Mouse (Mus musculus) heart, embryonic 15.5 days (tissue): Measurements from ENCODE around the gene Msi2. TPM values are rescaled to one million over a fixed set of nuclear protein-coding genes. Genes with fewer than 3 reads are reported as not detected.

ENCODE experiments used
- ATAC-seq: fragments of 200-750 bp; cut with Nextera tagmentation; replicated peaks from 2 replicates; pipeline ENCODE4 v1.8.0; 2017; ENCODE audit warnings: low read depth, moderate TSS enrichment; ENCODE audit not compliant: insufficient number of reproducible peaks, insufficient read depth, low FRiP score
- H3K27ac ChIP-seq: fragments of 300-500 bp; sonication (generic); 2 replicates; pipeline ENCODE4 v1.5.1; 2015; ENCODE audit warnings: mild to moderate bottlenecking, inconsistent platforms
- H3K27me3 ChIP-seq: fragments of 300-500 bp; sonication (generic); 2 replicates; pipeline ENCODE4 v1.6.1; 2015; ENCODE audit warnings: inconsistent platforms
- H3K36me3 ChIP-seq: fragments of 300-500 bp; sonication (generic); 2 replicates; pipeline ENCODE4 v1.6.1; 2015; ENCODE audit warnings: mild to moderate bottlenecking, inconsistent platforms
- H3K4me1 ChIP-seq: fragments of 300-500 bp; sonication (generic); replicated peaks from 2 replicates; pipeline ENCODE4 v1.6.1; 2015; ENCODE audit warnings: inconsistent platforms
- H3K4me2 ChIP-seq: fragments of 300-500 bp; sonication (generic); 2 replicates; pipeline ENCODE4 v1.6.1; 2015; ENCODE audit warnings: inconsistent platforms, mild to moderate bottlenecking, moderate library complexity
- H3K4me3 ChIP-seq: fragments of 300-500 bp; sonication (generic); 2 replicates; pipeline ENCODE4 v1.5.1; 2015; ENCODE audit warnings: mild to moderate bottlenecking, inconsistent platforms
- H3K9ac ChIP-seq: fragments of 300-500 bp; sonication (generic); 2 replicates; pipeline ENCODE4 v1.6.1; 2015; ENCODE audit warnings: mild to moderate bottlenecking, inconsistent platforms
- H3K9me3 ChIP-seq: fragments of 300-500 bp; sonication (generic); replicated peaks from 2 replicates; pipeline ENCODE4 v1.6.1; 2016; ENCODE audit warnings: inconsistent platforms
- WGBS: fragments of 180-500 bp; shearing (Covaris S2); methylation state at CpG from one replicate; pipeline ENCODE4 v1.1.7; 2015; ENCODE audit warnings: mixed read lengths; 5-methylcytosine and 5-hydroxymethylcytosine counted together
- polyA plus RNA-seq: library from polyadenylated mRNA; unstranded; fragments of >200 nt; fragmentation: Nextera tagmentation; extraction: Ambion mirVana; gene quantifications from 2 replicates; pipeline ENCODE4 v1.2.1, GENCODE M21; 2015

Msi2 gene
- polyA plus RNA-seq, 1 experiment from 2014 or later = 19.6 TPM

- H3K36me3 ChIP-seq = no peaks in the 10 kb centered on the region
- H3K9ac ChIP-seq = no peak overlapping the region
- H3K27ac ChIP-seq = no peak overlapping the region
- H3K4me1 ChIP-seq = peaks cover 59% of the 10 kb centered on the region
- 89% methylated on average over 14 of the region's 14 CpGs for WGBS
- H3K4me2 ChIP-seq = no peak overlapping the region
- H3K4me3 ChIP-seq = no peak overlapping the region
- no peaks in the 10 kb centered on the region for H3K27me3 ChIP-seq
- H3K9me3 ChIP-seq = no peaks in the 10 kb centered on the region
- ATAC-seq = no peak
Measured at GRCm38 (mm10) chr11:88443905-88444304, 274.4 kb downstream of the Msi2 start.

GRCm38 (mm10) chr11:88443291-88443690 lies 275.0 kb downstream of the Msi2 start:
- Histone ChIP-seq H3K9ac (no peak overlapping the region), H3K4me2 (no peak overlapping the region), H3K27me3 (no peaks in the 10 kb centered on the region), H3K27ac (peak overlapping the region; percentile 6; the same call in 1 of the 2 replicates), H3K9me3 (no peaks in the 10 kb centered on the region), H3K4me3 (no peak overlapping the region), H3K36me3 (no peaks in the 10 kb centered on the region), H3K4me1 (peaks cover 59% of the 10 kb centered on the region)
- 69% methylated on average over 8 of the region's 8 CpGs for WGBS
- no peak for ATAC-seq

GRCm38 (mm10) chr11:88441871-88442740 lies 276.2 kb downstream of the Msi2 start:
- H3K4me2 ChIP-seq = no peak overlapping the region
- 60% methylated on average over 12 of the region's 12 CpGs for WGBS
- no peak for ATAC-seq
- peaks cover 56% of the 10 kb centered on the region for H3K4me1 ChIP-seq
- no peak overlapping the region for H3K4me3 ChIP-seq
- H3K36me3 ChIP-seq = no peaks in the 10 kb centered on the region
- H3K27me3 ChIP-seq = no peaks in the 10 kb centered on the region
- H3K9me3 ChIP-seq = no peaks in the 10 kb centered on the region
- H3K27ac ChIP-seq = peak overlapping the region; percentile 6; the same call in 1 of the 2 replicates
- H3K9ac ChIP-seq = no peak overlapping the region

GRCm38 (mm10) chr11:88438659-88439058 lies 279.7 kb downstream of the Msi2 start:
- H3K36me3 ChIP-seq = no peaks in the 10 kb centered on the region
- no peak for ATAC-seq
- H3K27ac ChIP-seq = peak overlapping the region; percentile 45; the same call in 1 of the 2 replicates
- no peaks in the 10 kb centered on the region for H3K9me3 ChIP-seq
- 54% methylated on average over 3 of the region's 3 CpGs for WGBS
- H3K4me1 ChIP-seq = peaks cover 65% of the 10 kb centered on the region
- H3K4me3 ChIP-seq = no peak overlapping the region
- no peak overlapping the region for H3K9ac ChIP-seq
- no peak overlapping the region for H3K4me2 ChIP-seq
- H3K27me3 ChIP-seq = no peaks in the 10 kb centered on the region

- H3K27ac ChIP-seq = no peak overlapping the region
- no peak overlapping the region for H3K4me2 ChIP-seq
- no peaks in the 10 kb centered on the region for H3K9me3 ChIP-seq
- no peaks in the 10 kb centered on the region for H3K27me3 ChIP-seq
- H3K36me3 ChIP-seq = no peaks in the 10 kb centered on the region
- 85% methylated on average over 2 of the region's 2 CpGs for WGBS
- peaks cover 48% of the 10 kb centered on the region for H3K4me1 ChIP-seq
- H3K4me3 ChIP-seq = no peak overlapping the region
- no peak overlapping the region for H3K9ac ChIP-seq
- ATAC-seq = no peak
Measured at GRCm38 (mm10) chr11:88436596-88436995, 281.7 kb downstream of the Msi2 start.

- ATAC-seq = no peak
- no peaks in the 10 kb centered on the region for H3K36me3 ChIP-seq
- no peak overlapping the region for H3K4me3 ChIP-seq
- H3K9ac ChIP-seq = no peak overlapping the region
- no peak overlapping the region for H3K27ac ChIP-seq
- H3K9me3 ChIP-seq = no peaks in the 10 kb centered on the region
- WGBS = 76% methylated on average over 6 of the region's 6 CpGs
- H3K27me3 ChIP-seq = no peaks in the 10 kb centered on the region
- H3K4me1 ChIP-seq = peaks cover 48% of the 10 kb centered on the region
- H3K4me2 ChIP-seq = no peak overlapping the region
Measured at GRCm38 (mm10) chr11:88435543-88435942, 282.8 kb downstream of the Msi2 start.

GRCm38 (mm10) chr11:88431363-88432269 lies 286.7 kb downstream of the Msi2 start:
- Histone ChIP-seq H3K27ac (no peak overlapping the region), H3K9me3 (no peaks in the 10 kb centered on the region), H3K9ac (no peak overlapping the region), H3K4me2 (no peak overlapping the region), H3K27me3 (no peaks in the 10 kb centered on the region), H3K4me1 (peaks cover 25% of the 10 kb centered on the region), H3K4me3 (no peak overlapping the region), H3K36me3 (no peaks in the 10 kb centered on the region)
- 77% methylated on average over 22 of the region's 22 CpGs for WGBS
- no peak for ATAC-seq

- no peaks in the 10 kb centered on the region for H3K27me3 ChIP-seq
- H3K9me3 ChIP-seq = no peaks in the 10 kb centered on the region
- H3K27ac ChIP-seq = no peak overlapping the region
- H3K9ac ChIP-seq = no peak overlapping the region
- H3K4me1 ChIP-seq = peaks cover 24% of the 10 kb centered on the region
- ATAC-seq = no peak
- no peak overlapping the region for H3K4me2 ChIP-seq
- H3K36me3 ChIP-seq = no peaks in the 10 kb centered on the region
- H3K4me3 ChIP-seq = no peak overlapping the region
- WGBS = 84% methylated on average over 8 of the region's 8 CpGs
Measured at GRCm38 (mm10) chr11:88430292-88430691, 288.0 kb downstream of the Msi2 start.

- no peaks in the 10 kb centered on the region for H3K36me3 ChIP-seq
- H3K27me3 ChIP-seq = no peaks in the 10 kb centered on the region
- no peak overlapping the region for H3K4me3 ChIP-seq
- 91% methylated on average over 6 of the region's 6 CpGs for WGBS
- H3K4me1 ChIP-seq = peaks cover 29% of the 10 kb centered on the region
- H3K27ac ChIP-seq = no peak overlapping the region
- no peaks in the 10 kb centered on the region for H3K9me3 ChIP-seq
- ATAC-seq = no peak
- no peak overlapping the region for H3K9ac ChIP-seq
- H3K4me2 ChIP-seq = no peak overlapping the region
Measured at GRCm38 (mm10) chr11:88429680-88430079, 288.6 kb downstream of the Msi2 start.

- Histone ChIP-seq H3K36me3 (no peaks in the 10 kb centered on the region), H3K27ac (peak overlapping the region; percentile 72), H3K9ac (no peak overlapping the region), H3K4me2 (0 out of 2 replicates have a peak overlapping the region, but pooled peaks have one; percentile 2), H3K9me3 (no peaks in the 10 kb centered on the region), H3K4me3 (no peak overlapping the region), H3K4me1 (peaks cover 42% of the 10 kb centered on the region), H3K27me3 (no peaks in the 10 kb centered on the region)
- WGBS = 20% methylated on average over 9 of the region's 9 CpGs
- peak; percentile 82 for ATAC-seq
Measured at GRCm38 (mm10) chr11:88425631-88426101, 292.6 kb downstream of the Msi2 start.
